Mouse (Mus musculus): ENCODE data around the gene Rab24. TPM values are rescaled to one million over a fixed set of nuclear protein-coding genes. Genes with fewer than 3 reads are reported as not detected.

The Rab24 gene
- polyA plus RNA-seq, 1 experiment from 2014 or later, result 108 TPM

- Histone ChIP-seq H3K27ac (replicated peaks; ENCODE audit: low read depth, low read length) (peak overlapping the region; percentile 75), H3K9me3 (ENCODE audit: control insufficient read depth, low read length) (no peaks in the 10 kb centered on the region), H3K36me3 (ENCODE audit: control insufficient read depth, insufficient read depth, low read length) (peaks cover 63% of the 10 kb centered on the region), H3K27me3 (ENCODE audit: control insufficient read depth, insufficient read depth, low read length) (no peaks in the 10 kb centered on the region), H3K4me2 (ENCODE audit: low read length) (peak overlapping the region; percentile 95), H3K4me1 (ENCODE audit: control insufficient read depth, insufficient read depth, low read length) (peaks cover 21% of the 10 kb centered on the region), H3K4me3 (replicated peaks; ENCODE audit: low read depth, low read length) (peak overlapping the region; percentile 93), H3K9ac (replicated peaks; ENCODE audit: low read length) (peak overlapping the region; percentile 93)
- DNase-seq, result peak; percentile 80
- ATAC-seq (ENCODE audit: low FRiP score, low TSS enrichment), result no peak
- 2% methylated on average over 31 of the region's 31 CpGs for WGBS
These were observed 532 bp upstream of the Rab24 start for GRCm38 (mm10) chr13:55322130-55322825.

- H3K9ac ChIP-seq (replicated peaks; ENCODE audit: low read length), result peak within 1 kb of the TSS; percentile 93
- H3K36me3 ChIP-seq (ENCODE audit: control insufficient read depth, insufficient read depth, low read length), result peaks cover 67% of the 10 kb centered on the region
- H3K27me3 ChIP-seq (ENCODE audit: control insufficient read depth, insufficient read depth, low read length), result no peaks in the 10 kb centered on the region
- H3K4me3 ChIP-seq (replicated peaks; ENCODE audit: low read depth, low read length), result peak within 1 kb of the TSS; percentile 93
- peak within 1 kb of the TSS; percentile 75; the same call in 1 of the 2 replicates for H3K27ac ChIP-seq (replicated peaks; ENCODE audit: low read depth, low read length)
- no peaks in the 10 kb centered on the region for H3K9me3 ChIP-seq (ENCODE audit: control insufficient read depth, low read length)
- no peak for ATAC-seq (ENCODE audit: low FRiP score, low TSS enrichment)
- H3K4me1 ChIP-seq (ENCODE audit: control insufficient read depth, insufficient read depth, low read length), result peaks cover 21% of the 10 kb centered on the region
- H3K4me2 ChIP-seq (ENCODE audit: low read length), result peak within 1 kb of the TSS; percentile 95
- no peak for DNase-seq
- 96% methylated on average over 4 of the region's 4 CpGs for WGBS
These were observed 1.7 kb downstream of the Rab24 start, which contains the start of gene Prelid1 for GRCm38 (mm10) chr13:55319931-55320533. Gene Prelid1, plus strand, starts transcription at chr13:55320500.

- H3K4me1 ChIP-seq (ENCODE audit: control insufficient read depth, insufficient read depth, low read length), result peaks cover 18% of the 10 kb centered on the region
- 85% methylated on average over 3 of the region's 3 CpGs for WGBS
- H3K36me3 ChIP-seq (ENCODE audit: control insufficient read depth, insufficient read depth, low read length), result peaks cover 70% of the 10 kb centered on the region
- H3K9ac ChIP-seq (replicated peaks; ENCODE audit: low read length), result no peak overlapping the region
- no peak overlapping the region for H3K4me3 ChIP-seq (replicated peaks; ENCODE audit: low read depth, low read length)
- no peak for ATAC-seq (ENCODE audit: low FRiP score, low TSS enrichment)
- DNase-seq, result no peak
- H3K27me3 ChIP-seq (ENCODE audit: control insufficient read depth, insufficient read depth, low read length), result no peaks in the 10 kb centered on the region
- H3K4me2 ChIP-seq (ENCODE audit: low read length), result no peak overlapping the region
- H3K27ac ChIP-seq (replicated peaks; ENCODE audit: low read depth, low read length), result no peak overlapping the region
- H3K9me3 ChIP-seq (ENCODE audit: control insufficient read depth, low read length), result no peaks in the 10 kb centered on the region
These were observed 3.4 kb downstream of the Rab24 start for GRCm38 (mm10) chr13:55318351-55318750.

GRCm38 (mm10) chr13:55314891-55315412, 6.8 kb downstream of the Rab24 start:
- Histone ChIP-seq H3K9me3 (ENCODE audit: control insufficient read depth, low read length) (no peaks in the 10 kb centered on the region), H3K4me2 (ENCODE audit: low read length) (no peak overlapping the region), H3K9ac (replicated peaks; ENCODE audit: low read length) (no peak overlapping the region), H3K27me3 (ENCODE audit: control insufficient read depth, insufficient read depth, low read length) (no peaks in the 10 kb centered on the region), H3K36me3 (ENCODE audit: control insufficient read depth, insufficient read depth, low read length) (peaks cover 95% of the 10 kb centered on the region), H3K27ac (replicated peaks; ENCODE audit: low read depth, low read length) (no peak overlapping the region), H3K4me1 (ENCODE audit: control insufficient read depth, insufficient read depth, low read length) (no peaks in the 10 kb centered on the region), H3K4me3 (replicated peaks; ENCODE audit: low read depth, low read length) (no peak overlapping the region)
- DNase-seq (no peak), ATAC-seq (ENCODE audit: low FRiP score, low TSS enrichment) (no peak)
- WGBS, result 92% methylated on average over 2 of the region's 2 CpGs

DNA sequence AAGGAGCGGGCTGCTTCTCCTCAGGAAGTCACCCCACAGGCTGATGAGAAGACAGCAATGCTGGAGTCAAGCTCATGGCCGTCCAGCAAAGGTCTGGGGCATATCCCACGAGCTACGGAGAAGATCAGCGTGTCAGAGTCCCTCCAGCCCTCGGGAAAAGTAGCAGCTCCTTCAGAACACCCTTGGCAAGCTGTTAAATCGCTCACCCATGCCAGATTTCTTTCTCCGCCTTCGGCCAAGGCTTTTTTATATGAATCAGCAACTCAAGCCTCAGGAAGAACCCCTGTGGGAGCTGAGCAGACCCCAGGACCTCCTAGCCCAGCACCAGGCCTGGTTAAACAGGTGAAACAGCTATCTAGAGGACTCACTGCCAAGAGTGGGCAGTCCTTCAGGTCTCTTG, 8.7 kb downstream of the Rab24 start:
- Histone ChIP-seq H3K9me3 (ENCODE audit: control insufficient read depth, low read length) (no peaks in the 10 kb centered on the region), H3K4me2 (ENCODE audit: low read length) (no peak overlapping the region), H3K36me3 (ENCODE audit: control insufficient read depth, insufficient read depth, low read length) (peaks cover 90% of the 10 kb centered on the region), H3K4me1 (ENCODE audit: control insufficient read depth, insufficient read depth, low read length) (no peaks in the 10 kb centered on the region), H3K27me3 (ENCODE audit: control insufficient read depth, insufficient read depth, low read length) (no peaks in the 10 kb centered on the region), H3K9ac (replicated peaks; ENCODE audit: low read length) (no peak overlapping the region), H3K4me3 (replicated peaks; ENCODE audit: low read depth, low read length) (no peak overlapping the region), H3K27ac (replicated peaks; ENCODE audit: low read depth, low read length) (no peak overlapping the region)
- no peak for ATAC-seq (ENCODE audit: low FRiP score, low TSS enrichment)
- no peak for DNase-seq
- WGBS, result 92% methylated on average over 9 of the region's 9 CpGs

DNA sequence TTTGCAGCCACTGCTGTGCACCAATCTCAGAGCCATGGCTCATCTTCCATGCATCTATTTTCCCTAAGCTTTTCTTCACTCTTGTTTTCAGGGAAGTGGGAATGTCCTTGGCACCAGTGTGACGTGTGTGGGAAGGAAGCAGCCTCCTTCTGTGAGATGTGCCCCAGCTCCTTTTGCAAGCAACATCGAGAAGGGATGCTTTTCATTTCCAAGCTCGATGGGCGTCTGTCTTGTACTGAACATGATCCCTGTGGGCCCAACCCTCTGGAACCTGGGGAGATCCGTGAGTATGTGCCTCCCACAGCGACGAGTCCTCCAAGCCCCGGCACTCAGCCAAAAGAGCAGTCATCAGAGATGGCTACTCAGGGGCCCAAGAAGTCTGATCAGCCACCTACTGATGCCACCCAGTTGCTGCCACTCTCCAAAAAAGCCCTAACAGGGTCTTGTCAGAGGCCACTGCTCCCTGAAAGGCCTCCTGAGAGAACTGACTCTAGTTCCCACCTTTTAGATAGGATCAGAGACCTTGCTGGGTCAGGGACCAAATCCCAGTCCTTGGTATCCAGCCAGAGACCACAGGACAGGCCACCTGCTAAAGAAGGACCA, 9.6 kb downstream of the Rab24 start:
- no peaks in the 10 kb centered on the region for H3K27me3 ChIP-seq (ENCODE audit: control insufficient read depth, insufficient read depth, low read length)
- no peak overlapping the region for H3K27ac ChIP-seq (replicated peaks; ENCODE audit: low read depth, low read length)
- H3K4me2 ChIP-seq (ENCODE audit: low read length), result no peak overlapping the region
- peaks cover 90% of the 10 kb centered on the region for H3K36me3 ChIP-seq (ENCODE audit: control insufficient read depth, insufficient read depth, low read length)
- no peak for ATAC-seq (ENCODE audit: low FRiP score, low TSS enrichment)
- 93% methylated on average over 8 of the region's 8 CpGs for WGBS
- H3K9me3 ChIP-seq (ENCODE audit: control insufficient read depth, low read length), result no peaks in the 10 kb centered on the region
- no peak overlapping the region for H3K9ac ChIP-seq (replicated peaks; ENCODE audit: low read length)
- H3K4me3 ChIP-seq (replicated peaks; ENCODE audit: low read depth, low read length), result no peak overlapping the region
- DNase-seq, result no peak
- no peaks in the 10 kb centered on the region for H3K4me1 ChIP-seq (ENCODE audit: control insufficient read depth, insufficient read depth, low read length)

DNA sequence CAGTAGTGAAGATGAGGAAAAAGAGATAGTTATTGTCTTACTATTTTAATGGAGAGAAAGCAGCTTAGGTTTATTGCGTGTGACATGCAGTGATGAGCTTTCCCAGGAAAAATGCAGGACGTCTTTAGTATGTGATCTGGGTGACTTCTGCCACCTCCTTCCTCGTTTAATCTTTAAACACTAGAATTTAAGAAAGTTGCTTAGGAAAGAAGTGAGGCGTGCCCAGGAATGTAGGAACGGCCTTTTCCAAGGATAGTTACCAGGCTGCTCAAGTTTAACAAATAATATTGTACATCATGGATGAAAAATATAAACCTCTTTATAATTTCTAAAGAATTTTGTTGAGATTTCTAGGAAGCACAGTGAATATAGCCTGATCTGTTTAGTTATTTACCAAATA, 20.8 kb downstream of the Rab24 start:
- H3K4me3 ChIP-seq (replicated peaks; ENCODE audit: low read depth, low read length), result no peak overlapping the region
- WGBS, result 94% methylated on average over 5 of the region's 5 CpGs
- no peak overlapping the region for H3K9ac ChIP-seq (replicated peaks; ENCODE audit: low read length)
- H3K36me3 ChIP-seq (ENCODE audit: control insufficient read depth, insufficient read depth, low read length), result peaks cover 85% of the 10 kb centered on the region
- no peaks in the 10 kb centered on the region for H3K4me1 ChIP-seq (ENCODE audit: control insufficient read depth, insufficient read depth, low read length)
- H3K27me3 ChIP-seq (ENCODE audit: control insufficient read depth, insufficient read depth, low read length), result no peaks in the 10 kb centered on the region
- ATAC-seq (ENCODE audit: low FRiP score, low TSS enrichment), result no peak
- no peak for DNase-seq
- no peaks in the 10 kb centered on the region for H3K9me3 ChIP-seq (ENCODE audit: control insufficient read depth, low read length)
- no peak overlapping the region for H3K4me2 ChIP-seq (ENCODE audit: low read length)
- H3K27ac ChIP-seq (replicated peaks; ENCODE audit: low read depth, low read length), result no peak overlapping the region

GRCm38 (mm10) chr13:55296760-55297159, 25.0 kb downstream of the Rab24 start:
- no peak overlapping the region for H3K9ac ChIP-seq (replicated peaks; ENCODE audit: low read length)
- WGBS, result 94% methylated on average over 1 of the region's 1 CpGs
- no peak overlapping the region for H3K4me3 ChIP-seq (replicated peaks; ENCODE audit: low read depth, low read length)
- no peak overlapping the region for H3K27ac ChIP-seq (replicated peaks; ENCODE audit: low read depth, low read length)
- H3K36me3 ChIP-seq (ENCODE audit: control insufficient read depth, insufficient read depth, low read length), result peaks cover 87% of the 10 kb centered on the region
- H3K4me2 ChIP-seq (ENCODE audit: low read length), result no peak overlapping the region
- H3K4me1 ChIP-seq (ENCODE audit: control insufficient read depth, insufficient read depth, low read length), result no peaks in the 10 kb centered on the region
- no peaks in the 10 kb centered on the region for H3K9me3 ChIP-seq (ENCODE audit: control insufficient read depth, low read length)
- H3K27me3 ChIP-seq (ENCODE audit: control insufficient read depth, insufficient read depth, low read length), result no peaks in the 10 kb centered on the region
- DNase-seq (no peak), ATAC-seq (ENCODE audit: low FRiP score, low TSS enrichment) (no peak)

Data from midbrain, embryonic 14.5 days (tissue).